Mouse (Mus musculus): ENCODE data around the gene Pglyrp1. TPM values are rescaled to one million over a fixed set of nuclear protein-coding genes. Genes with fewer than 3 reads are reported as not detected.

Gene Pglyrp1
- polyA plus RNA-seq, 1 experiment from 2014 or later, result 155 TPM

GRCm38 (mm10) chr7:18891872-18892599 is 20.9 kb downstream of the Pglyrp1 start:
- H3K9ac ChIP-seq (ENCODE audit: low read depth, low read length), result peak overlapping the region; percentile 22; the same call in 1 of the 2 replicates
- ATAC-seq, result peak; percentile 75
- peak overlapping the region; percentile 35 for H3K4me3 ChIP-seq (ENCODE audit: low read depth, low read length)
- H3K4me1 ChIP-seq (replicated peaks; ENCODE audit: control insufficient read depth, insufficient read depth, low read length), result 0 out of 2 replicates have a peak, but pooled peaks cover 4% of the 10 kb centered on the region
- 0 out of 2 replicates have a peak, but pooled peaks cover 4% of the 10 kb centered on the region for H3K27me3 ChIP-seq (replicated peaks; ENCODE audit: control insufficient read depth, insufficient read depth, low read length)
- peak; percentile 98 for TF ChIP-seq CTCF (IDR thresholded peaks at IDR 0.05; ENCODE audit: low read depth)
- H3K4me2 ChIP-seq (replicated peaks; ENCODE audit: low read depth), result peak overlapping the region; percentile 84
- no peak overlapping the region for H3K27ac ChIP-seq (ENCODE audit: low read depth, low read length)
- no peaks in the 10 kb centered on the region for H3K9me3 ChIP-seq (ENCODE audit: control insufficient read depth)
- peaks cover 10% of the 10 kb centered on the region for H3K36me3 ChIP-seq (ENCODE audit: control insufficient read depth, insufficient read depth)
- WGBS, result 20% methylated on average over 33 of the region's 33 CpGs

- Histone ChIP-seq H3K27me3 (replicated peaks; ENCODE audit: control insufficient read depth, insufficient read depth, low read length) (0 out of 2 replicates have a peak, but pooled peaks cover 4% of the 10 kb centered on the region), H3K9me3 (ENCODE audit: control insufficient read depth) (no peaks in the 10 kb centered on the region), H3K36me3 (ENCODE audit: control insufficient read depth, insufficient read depth) (peaks cover 12% of the 10 kb centered on the region), H3K4me2 (replicated peaks; ENCODE audit: low read depth) (peak overlapping the region; percentile 84), H3K27ac (ENCODE audit: low read depth, low read length) (no peak overlapping the region), H3K9ac (ENCODE audit: low read depth, low read length) (no peak overlapping the region), H3K4me3 (ENCODE audit: low read depth, low read length) (no peak overlapping the region; the same call in 1 of the 2 replicates), H3K4me1 (replicated peaks; ENCODE audit: control insufficient read depth, insufficient read depth, low read length) (0 out of 2 replicates have a peak, but pooled peaks cover 4% of the 10 kb centered on the region)
- no peak for ATAC-seq
- WGBS, result 35% methylated on average over 27 of the region's 27 CpGs
- no peak for TF ChIP-seq CTCF (IDR thresholded peaks at IDR 0.05; ENCODE audit: low read depth)
These were observed 21.9 kb downstream of the Pglyrp1 start for GRCm38 (mm10) chr7:18893009-18893408.

GRCm38 (mm10) chr7:18893651-18894430 is 22.7 kb downstream of the Pglyrp1 start:
- H3K4me1 ChIP-seq (replicated peaks; ENCODE audit: control insufficient read depth, insufficient read depth, low read length), result 0 out of 2 replicates have a peak, but pooled peaks cover 4% of the 10 kb centered on the region
- peak overlapping the region; percentile 84 for H3K4me2 ChIP-seq (replicated peaks; ENCODE audit: low read depth)
- peaks cover 20% of the 10 kb centered on the region for H3K36me3 ChIP-seq (ENCODE audit: control insufficient read depth, insufficient read depth)
- H3K27me3 ChIP-seq (replicated peaks; ENCODE audit: control insufficient read depth, insufficient read depth, low read length), result 0 out of 2 replicates have a peak, but pooled peaks cover 4% of the 10 kb centered on the region
- WGBS, result 8% methylated on average over 34 of the region's 41 CpGs
- 0 out of 2 replicates have a peak, but pooled peaks have one; percentile 9 for ATAC-seq
- H3K9me3 ChIP-seq (ENCODE audit: control insufficient read depth), result no peaks in the 10 kb centered on the region
- H3K4me3 ChIP-seq (ENCODE audit: low read depth, low read length), result peak overlapping the region; percentile 33
- H3K9ac ChIP-seq (ENCODE audit: low read depth, low read length), result peak overlapping the region; percentile 34; the same call in 1 of the 2 replicates
- no peak overlapping the region for H3K27ac ChIP-seq (ENCODE audit: low read depth, low read length)
- no peak for TF ChIP-seq CTCF (IDR thresholded peaks at IDR 0.05; ENCODE audit: low read depth)

- no peak overlapping the region for H3K9ac ChIP-seq (ENCODE audit: low read depth, low read length)
- TF ChIP-seq CTCF (IDR thresholded peaks at IDR 0.05; ENCODE audit: low read depth), result peak; percentile 75
- WGBS, result 44% methylated on average over 5 of the region's 5 CpGs
- 0 out of 2 replicates have a peak, but pooled peaks cover 4% of the 10 kb centered on the region for H3K27me3 ChIP-seq (replicated peaks; ENCODE audit: control insufficient read depth, insufficient read depth, low read length)
- H3K9me3 ChIP-seq (ENCODE audit: control insufficient read depth), result no peaks in the 10 kb centered on the region
- no peak overlapping the region for H3K4me3 ChIP-seq (ENCODE audit: low read depth, low read length)
- no peak overlapping the region for H3K27ac ChIP-seq (ENCODE audit: low read depth, low read length)
- H3K36me3 ChIP-seq (ENCODE audit: control insufficient read depth, insufficient read depth), result peaks cover 32% of the 10 kb centered on the region
- no peak for ATAC-seq
- no peak overlapping the region for H3K4me2 ChIP-seq (replicated peaks; ENCODE audit: low read depth)
- H3K4me1 ChIP-seq (replicated peaks; ENCODE audit: control insufficient read depth, insufficient read depth, low read length), result 0 out of 2 replicates have a peak, but pooled peaks cover 4% of the 10 kb centered on the region
These were observed 25.4 kb downstream of the Pglyrp1 start for GRCm38 (mm10) chr7:18896536-18896935.

- Histone ChIP-seq H3K36me3 (ENCODE audit: control insufficient read depth, insufficient read depth) (peaks cover 32% of the 10 kb centered on the region), H3K27ac (ENCODE audit: low read depth, low read length) (no peak overlapping the region), H3K9me3 (ENCODE audit: control insufficient read depth) (no peaks in the 10 kb centered on the region), H3K9ac (ENCODE audit: low read depth, low read length) (no peak overlapping the region), H3K4me3 (ENCODE audit: low read depth, low read length) (no peak overlapping the region), H3K4me1 (replicated peaks; ENCODE audit: control insufficient read depth, insufficient read depth, low read length) (no peaks in the 10 kb centered on the region), H3K4me2 (replicated peaks; ENCODE audit: low read depth) (no peak overlapping the region), H3K27me3 (replicated peaks; ENCODE audit: control insufficient read depth, insufficient read depth, low read length) (no peaks in the 10 kb centered on the region)
- TF ChIP-seq CTCF (IDR thresholded peaks at IDR 0.05; ENCODE audit: low read depth), result no peak
- 73% methylated on average over 2 of the region's 2 CpGs for WGBS
- ATAC-seq, result no peak
These were observed 29.4 kb downstream of the Pglyrp1 start for GRCm38 (mm10) chr7:18900513-18900912.

GRCm38 (mm10) chr7:18902486-18902885 is 31.4 kb downstream of the Pglyrp1 start:
- WGBS, result 51% methylated on average over 3 of the region's 3 CpGs
- H3K4me3 ChIP-seq (ENCODE audit: low read depth, low read length), result no peak overlapping the region

More at GRCm38 (mm10) chr7:18902486-18902885, 31.4 kb downstream of the Pglyrp1 start:
- no peak for ATAC-seq
- TF ChIP-seq CTCF (IDR thresholded peaks at IDR 0.05; ENCODE audit: low read depth), result peak; percentile 61
- Histone ChIP-seq H3K9me3 (ENCODE audit: control insufficient read depth) (no peaks in the 10 kb centered on the region), H3K4me1 (replicated peaks; ENCODE audit: control insufficient read depth, insufficient read depth, low read length) (no peaks in the 10 kb centered on the region), H3K27me3 (replicated peaks; ENCODE audit: control insufficient read depth, insufficient read depth, low read length) (no peaks in the 10 kb centered on the region), H3K27ac (ENCODE audit: low read depth, low read length) (no peak overlapping the region), H3K36me3 (ENCODE audit: control insufficient read depth, insufficient read depth) (peaks cover 37% of the 10 kb centered on the region), H3K9ac (ENCODE audit: low read depth, low read length) (no peak overlapping the region), H3K4me2 (replicated peaks; ENCODE audit: low read depth) (no peak overlapping the region)
